Mouse (Mus musculus): ENCODE measurements around the gene Ankrd33b.

Ankrd33b gene

DNA sequence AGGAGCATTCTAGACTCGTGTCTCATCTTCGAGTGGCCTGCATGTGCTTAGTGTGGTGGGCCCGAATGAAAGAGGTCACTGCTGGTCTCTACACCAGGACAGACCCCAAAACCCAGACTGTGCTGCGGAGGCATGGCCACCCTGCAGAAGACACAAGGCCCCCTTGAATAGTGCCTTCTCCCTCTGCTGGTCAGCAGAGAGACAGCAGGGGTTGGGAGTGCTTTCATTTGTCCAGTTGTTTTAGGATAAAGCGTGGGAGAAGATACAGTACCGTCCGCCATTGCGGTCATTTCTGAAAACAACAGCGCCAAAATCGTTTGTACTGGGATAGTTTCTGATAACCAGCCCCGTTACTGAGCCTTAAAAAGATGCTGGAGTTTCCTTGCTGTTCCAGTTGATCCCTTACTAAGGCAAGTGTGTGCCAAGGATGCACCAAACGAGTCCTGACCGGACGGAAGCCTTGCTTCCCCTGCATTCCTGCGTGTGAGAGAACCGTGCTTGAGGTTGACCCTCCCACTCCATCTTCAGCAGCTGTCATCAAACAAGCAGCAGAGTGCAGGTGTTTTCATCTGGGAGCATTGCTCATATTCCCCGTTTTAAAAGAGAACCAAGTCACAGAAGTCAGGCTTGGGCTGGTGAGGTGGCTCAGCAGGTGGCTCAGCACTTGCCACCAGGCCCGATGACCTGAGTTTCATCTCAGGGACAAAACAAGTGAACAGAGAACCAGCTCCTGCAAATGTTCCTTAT lies 108.7 kb downstream of the Ankrd33b start:
- DNase-seq = no peak

DNA sequence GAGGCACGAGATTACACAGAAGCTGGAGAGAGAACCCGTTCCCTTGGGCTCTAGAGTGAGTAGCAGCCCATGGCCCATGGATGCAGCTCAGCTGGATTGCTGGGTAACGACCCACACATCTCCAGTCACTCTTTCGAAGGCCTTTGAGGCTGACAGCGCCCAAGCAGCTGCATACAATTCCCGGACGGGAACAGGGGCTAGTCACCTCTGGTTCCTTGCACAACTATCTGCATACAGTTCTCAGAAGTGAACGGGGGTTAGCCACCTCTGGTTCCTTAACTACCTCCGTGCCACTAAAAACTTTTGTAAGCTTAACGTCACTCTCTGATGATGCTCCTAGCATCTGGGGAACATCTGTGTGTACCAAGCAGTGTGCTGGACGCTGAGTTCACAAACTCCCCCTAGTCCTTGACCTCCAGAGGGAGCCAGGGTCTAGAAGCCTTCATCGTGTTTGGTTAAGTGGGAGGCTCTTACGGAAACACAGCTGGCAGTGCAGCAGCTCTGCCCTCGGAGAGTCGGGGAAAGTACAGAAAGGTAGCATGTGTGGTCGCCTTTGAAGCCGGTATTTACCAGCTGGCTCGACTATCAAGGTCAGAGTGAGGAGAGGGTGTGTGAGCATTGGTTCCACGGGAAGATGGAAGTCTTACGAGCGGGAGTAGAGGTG lies 109.4 kb downstream of the Ankrd33b start:
- no peak for DNase-seq

DNA sequence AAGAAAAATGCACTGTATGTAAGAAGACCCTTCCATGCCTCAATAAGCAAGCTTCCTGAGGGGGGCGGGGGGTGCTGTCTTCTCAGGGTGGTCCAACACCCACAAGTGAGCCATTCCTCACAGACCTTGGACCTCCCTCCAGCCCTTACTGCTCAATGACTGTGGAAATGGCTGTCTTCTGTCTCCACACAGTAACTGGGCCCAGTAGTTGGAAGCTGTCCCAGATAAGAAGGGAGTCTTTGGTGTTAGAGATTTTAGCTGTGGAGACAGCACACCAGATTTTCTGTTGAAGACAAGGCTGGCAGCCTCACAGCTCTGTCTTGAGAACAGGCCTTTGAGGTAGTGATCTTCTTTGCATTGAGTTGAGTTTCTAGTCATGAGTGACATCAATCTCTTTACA lies 110.2 kb downstream of the Ankrd33b start:
- no peak for DNase-seq

DNA sequence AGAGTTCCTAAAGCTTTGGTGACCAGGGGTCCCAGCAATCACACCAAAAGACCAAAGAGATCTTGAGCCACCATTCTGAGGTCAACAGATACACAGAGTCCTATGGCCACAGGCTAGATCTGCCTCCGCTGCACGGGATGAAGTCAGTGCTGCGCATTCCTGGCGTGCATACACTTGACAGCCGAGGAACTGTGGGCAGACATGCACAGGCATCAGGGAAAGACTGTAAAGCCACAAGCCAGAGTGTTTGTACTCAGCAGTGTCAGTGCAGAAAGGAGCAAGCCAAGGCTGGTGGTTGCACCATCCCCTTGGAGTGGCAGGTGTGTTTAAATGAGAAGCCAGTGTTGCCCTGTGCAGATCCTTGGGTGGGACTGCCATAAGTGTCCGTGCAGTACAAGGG lies 111.8 kb downstream of the Ankrd33b start:
- no peak for DNase-seq

DNA sequence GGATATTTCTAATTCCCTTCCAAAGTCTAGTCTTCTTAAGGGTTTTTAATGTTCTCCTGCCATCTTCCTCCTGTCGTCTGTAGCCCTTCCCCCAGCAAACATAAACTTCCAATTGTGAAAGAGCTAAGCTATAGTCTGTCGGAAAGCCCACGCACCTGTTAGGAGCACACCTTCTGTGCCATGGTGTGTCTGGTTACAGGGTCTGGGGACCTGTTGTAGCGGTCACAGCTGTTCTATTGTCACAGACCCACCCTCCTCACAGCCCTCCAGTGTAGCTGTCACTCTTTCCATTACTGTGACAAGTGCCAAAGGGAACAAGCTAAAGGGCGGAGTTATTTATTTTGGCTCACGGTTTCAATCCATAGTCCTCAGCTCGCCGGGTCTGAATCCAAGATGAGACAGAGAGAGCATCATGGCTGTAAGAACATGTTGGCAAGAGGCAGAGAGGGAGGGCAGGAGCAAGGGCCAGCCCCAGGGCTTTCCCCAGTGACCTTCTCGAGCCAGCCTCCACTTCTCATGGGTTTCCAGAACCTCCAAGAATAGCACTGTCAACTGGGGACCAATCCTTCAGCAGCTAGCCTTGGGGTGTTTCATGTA lies 112.5 kb downstream of the Ankrd33b start:
- DNase-seq = no peak

DNA sequence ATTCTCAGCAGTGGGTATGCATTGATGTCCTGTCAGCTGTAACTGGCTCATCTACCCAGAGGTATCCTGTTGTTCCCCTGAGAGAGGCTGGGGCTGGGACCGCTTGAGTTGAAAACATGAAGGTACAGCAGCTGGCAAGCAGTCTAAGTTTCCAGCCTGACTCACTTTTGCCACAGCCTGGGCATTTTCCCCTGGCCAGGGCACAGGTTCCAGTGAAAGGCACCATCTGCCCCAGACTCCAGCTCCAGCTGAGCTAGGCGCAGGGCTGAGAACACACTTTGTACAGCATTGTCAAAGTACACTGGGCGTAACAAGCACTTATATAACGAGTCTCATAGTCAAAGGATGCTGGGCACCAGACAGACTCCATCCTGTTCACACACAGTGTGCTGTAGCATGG lies 113.6 kb downstream of the Ankrd33b start:
- no peak for DNase-seq

DNA sequence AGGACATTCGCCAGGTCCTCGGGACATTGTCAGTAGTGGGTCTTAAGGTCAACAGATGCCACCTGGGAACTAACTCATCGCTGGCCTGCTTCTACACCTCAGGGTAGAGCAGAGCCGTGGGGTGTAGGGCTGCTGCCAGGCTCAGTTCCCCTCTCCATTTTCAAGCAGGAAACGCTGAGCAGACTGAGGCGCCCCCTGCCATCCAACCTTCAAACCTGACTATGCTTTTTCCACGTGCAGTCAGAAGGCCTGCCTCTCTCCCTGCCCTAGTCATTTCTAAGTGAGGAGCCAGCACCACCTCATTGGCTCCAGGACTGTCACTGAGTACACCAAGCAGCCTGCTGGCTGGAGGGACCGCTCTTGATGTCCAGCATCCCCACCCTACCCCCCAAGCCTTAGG lies 114.1 kb downstream of the Ankrd33b start:
- DNase-seq = no peak

DNA sequence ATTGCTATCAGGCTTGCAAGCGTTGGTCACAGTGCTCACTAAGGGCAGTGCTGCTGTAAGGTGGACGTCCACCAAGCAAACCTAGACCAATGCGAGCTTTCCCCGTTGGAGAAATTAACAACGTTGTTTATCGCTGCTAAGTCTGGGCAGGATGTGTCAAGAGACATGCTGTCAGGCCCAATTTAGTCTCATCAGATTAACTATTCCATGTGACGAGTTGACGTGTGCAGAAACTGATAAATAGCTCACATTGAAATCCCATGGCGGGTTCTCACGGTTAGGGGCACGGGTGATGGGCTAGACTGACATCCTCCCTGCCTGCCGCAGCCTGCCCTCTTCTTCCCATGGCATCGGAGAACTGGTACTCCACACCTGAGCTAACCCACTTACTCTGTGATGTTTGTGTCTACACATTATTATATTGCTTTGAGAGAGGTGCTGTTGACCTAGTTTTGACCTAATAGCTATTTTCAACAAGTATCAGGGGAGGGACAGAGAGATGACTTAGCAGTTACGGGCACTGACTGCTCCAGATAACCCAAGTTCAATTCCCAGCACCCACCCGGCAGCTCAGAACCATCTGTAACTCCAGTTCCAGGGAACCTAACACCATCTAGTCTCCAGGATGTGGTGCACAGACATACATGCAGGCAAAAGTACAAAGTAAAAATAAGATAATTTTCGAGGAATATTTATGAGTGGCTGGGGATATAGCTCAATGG lies 114.8 kb downstream of the Ankrd33b start:
- no peak for DNase-seq

DNA sequence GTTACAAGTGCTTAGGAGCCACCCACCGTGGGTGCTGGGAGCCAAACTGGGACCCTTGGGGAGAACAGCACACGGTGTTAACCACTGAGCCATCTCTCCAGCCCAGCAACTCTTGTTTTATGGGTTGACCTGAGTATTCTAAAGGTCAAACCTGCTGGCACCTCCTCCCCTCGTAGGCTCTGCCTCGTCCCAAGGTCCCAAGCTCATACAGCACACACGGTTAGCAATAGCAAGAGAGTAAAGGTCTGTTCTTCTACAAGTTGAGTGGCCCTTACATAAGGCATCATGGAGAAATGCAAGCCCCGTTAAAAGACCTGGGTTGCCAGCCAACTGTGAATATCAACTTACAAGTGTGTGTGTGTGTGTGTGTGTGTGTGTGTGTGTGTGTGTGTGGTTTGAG lies 116.3 kb downstream of the Ankrd33b start:
- DNase-seq = no peak

DNA sequence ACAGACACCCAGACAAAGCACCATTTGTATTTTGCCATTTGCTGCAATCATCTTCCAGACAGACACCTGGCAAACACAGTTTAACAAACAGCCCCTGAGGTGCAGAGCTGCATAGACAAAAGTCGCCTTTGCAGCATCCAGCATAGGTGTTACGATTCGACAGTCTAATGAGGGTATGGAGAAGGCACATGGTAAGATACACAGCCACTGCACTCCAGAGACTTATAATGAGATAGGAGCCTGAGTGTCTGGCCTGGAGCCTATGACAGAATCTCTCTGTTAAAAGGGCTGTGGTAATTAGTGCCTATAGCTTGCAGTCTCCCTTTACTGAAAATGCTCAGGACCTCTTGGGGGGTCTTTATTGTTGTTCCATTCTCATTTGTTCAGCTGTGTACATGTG lies 116.8 kb downstream of the Ankrd33b start:
- DNase-seq = no peak

DNA sequence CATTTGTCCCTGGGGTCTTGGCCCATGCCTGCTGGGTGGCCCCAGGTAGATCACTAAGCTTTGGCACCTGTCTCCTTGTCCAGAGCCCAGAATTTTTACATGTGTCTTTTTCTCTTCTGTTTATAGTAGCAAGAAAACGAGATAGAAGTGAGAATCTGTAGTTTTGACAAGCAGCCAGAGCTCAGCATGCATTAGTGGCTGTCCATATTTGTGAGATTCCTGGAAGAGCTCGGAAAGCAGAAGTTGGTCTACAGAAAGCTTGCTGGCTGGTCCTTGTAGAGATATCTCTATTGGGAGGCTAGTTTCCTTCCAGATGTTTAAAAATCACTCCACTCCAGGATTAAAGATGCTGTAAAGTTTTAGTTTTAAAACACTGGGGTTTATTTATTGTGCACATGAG lies 117.5 kb downstream of the Ankrd33b start:
- DNase-seq = no peak

DNA sequence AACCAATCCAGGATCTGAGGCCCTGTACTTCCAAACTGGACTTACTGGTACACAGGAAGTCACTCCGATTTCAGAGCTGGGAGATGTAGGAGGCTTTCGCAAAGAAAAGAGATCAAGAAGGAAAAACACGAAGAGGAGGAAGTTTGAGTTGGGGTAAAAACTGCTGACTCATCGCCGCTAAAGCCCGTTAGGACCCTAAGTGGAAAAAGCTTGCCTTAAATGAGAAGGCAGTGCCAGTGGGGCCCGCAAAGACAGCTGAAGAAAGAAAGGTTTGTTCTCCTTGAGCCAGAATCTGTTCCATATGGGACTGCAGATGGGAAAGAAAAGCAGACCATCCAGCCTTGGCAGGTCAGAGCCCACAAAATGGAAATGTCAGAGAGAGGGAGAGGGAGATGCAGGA lies 118.6 kb downstream of the Ankrd33b start:
- no peak for DNase-seq

DNA sequence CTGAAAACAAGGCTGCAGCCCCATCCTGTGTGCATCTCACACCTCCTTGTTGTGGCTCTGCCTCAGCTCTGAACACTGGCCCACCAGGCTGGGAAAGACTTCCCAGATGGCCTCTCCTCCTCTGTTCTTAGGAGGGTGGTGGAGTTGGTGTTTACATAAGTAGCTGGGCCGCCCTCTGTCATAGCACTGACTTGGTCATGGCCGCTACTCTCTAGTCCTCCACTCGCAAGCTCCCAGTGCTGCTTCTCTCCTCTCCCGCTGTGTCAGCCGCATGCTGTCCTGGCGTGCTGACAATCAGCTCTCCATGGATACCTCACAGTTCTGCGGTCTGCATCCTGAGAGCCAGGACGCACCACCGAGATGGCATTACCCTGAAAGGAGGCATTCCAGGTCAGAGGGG lies 120.5 kb downstream of the Ankrd33b start:
- peak; percentile 54 for DNase-seq

DNA sequence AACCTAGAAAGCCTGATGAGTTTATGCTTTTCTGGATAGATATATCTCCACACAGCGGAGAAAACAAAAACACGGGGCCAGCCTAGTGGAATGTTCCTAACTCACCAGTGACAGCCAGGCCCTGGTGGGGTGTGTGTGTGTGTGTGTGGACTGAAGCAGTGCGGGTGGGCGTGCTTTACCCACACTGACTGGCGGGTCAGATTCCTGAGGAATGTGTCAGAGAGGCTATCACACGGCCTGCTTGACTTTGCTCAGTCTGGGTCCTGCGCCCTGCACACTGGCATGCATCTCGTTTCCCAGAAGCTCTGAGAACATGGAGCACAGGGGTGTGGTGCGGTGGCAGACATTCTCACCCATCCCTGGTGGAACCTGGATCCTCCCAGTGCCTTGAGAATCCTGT lies 121.6 kb downstream of the Ankrd33b start:
- no peak for DNase-seq

DNA sequence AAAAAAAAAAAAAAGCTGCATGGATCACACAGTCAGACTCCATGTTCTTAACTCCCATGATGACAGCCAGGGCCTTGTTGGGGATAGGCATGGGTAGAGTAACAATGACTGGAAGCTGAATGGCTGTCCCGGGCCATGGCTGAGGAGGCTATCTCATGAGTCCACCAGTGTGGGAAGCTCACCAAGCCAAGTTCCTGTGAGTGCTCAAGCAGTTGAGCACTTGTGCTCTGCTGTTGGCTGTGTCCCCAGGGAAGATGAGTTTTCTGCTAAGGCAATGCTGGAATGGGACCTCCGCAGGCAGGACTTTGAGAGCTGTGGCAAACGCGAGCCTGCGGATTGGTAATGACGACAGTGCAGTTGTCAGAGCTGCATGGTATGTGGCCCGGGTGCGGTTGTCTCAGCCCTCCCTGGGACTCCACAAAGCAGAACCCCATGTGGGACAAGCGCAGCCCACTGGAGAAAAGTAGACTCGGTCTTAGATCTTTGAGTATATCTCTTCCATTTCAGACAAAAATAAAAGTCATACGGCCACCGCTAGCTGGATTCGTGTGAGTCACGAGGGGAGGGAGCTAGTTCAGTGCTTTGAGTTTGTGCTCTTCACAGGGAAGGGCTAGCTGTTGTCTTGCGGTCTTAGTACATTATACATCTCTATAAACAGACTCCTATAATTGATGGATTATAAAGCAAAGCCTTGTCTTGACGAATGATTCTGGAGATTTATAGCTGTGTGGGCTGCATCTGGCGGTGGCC lies 122.7 kb downstream of the Ankrd33b start:
- DNase-seq = no peak

DNA sequence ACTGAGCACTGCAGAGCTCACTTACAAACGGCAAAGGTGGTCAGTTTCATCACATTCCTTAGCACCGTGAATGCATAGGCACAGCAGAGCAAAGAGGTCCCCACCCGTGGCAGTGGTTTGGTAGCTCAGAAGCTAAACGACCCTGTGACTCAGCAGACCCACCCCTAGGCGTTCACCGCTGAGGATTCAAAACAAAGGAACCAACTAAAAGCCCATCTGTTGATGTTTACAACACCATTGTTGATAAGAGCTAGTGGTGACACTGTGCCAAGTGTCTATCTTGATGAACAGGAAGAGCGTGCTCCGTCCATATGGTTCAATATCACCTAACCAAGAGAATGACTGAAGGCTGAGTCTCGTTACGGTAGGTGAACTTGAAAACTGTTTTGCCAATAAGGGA lies 124.3 kb downstream of the Ankrd33b start:
- DNase-seq = no peak
